Mouse (Mus musculus): Measurements from ENCODE around the gene Nrbp1. TPM values are rescaled to one million over a fixed set of nuclear protein-coding genes. Genes with fewer than 3 reads are reported as not detected.
A peak's percentile ranks its signal among the peaks of the same experiment; 100 is the strongest.

The Nrbp1 gene
- polyA plus RNA-seq, 1 experiment from 2014 or later: 140 TPM

DNA sequence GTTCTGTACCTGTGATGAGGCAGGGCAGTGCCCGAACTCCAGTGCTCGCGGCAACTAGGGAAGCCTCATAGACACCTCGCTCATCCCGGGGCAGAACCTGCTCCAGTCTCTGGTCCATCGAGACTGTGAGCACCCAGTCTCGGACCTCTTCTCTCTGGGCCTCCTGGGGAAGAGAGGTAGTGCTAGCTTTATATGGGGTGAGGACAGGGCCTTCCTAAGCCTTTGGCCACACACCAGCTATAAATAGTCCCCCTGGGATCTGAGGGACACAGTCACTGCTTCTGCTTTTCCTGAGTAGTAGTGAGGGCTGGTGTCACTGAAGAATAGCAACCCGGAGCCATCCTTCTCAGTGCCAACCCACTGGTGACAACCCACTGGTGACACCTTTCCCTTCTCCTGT, 13.1 kb downstream of the Nrbp1 start:
- peak overlapping the region; percentile 6; the same call in 1 of the 2 replicates for H3K4me3 ChIP-seq (ENCODE audit: low read length)
- ATAC-seq: no peak
- H3K36me3 ChIP-seq (ENCODE audit: control insufficient read depth, insufficient read depth, low read length): 0 out of 2 replicates have a peak, but pooled peaks cover 5% of the 10 kb centered on the region
- H3K9me3 ChIP-seq (ENCODE audit: control insufficient read depth, low read length): no peaks in the 10 kb centered on the region
- peaks cover 6% of the 10 kb centered on the region; the same call in 1 of the 2 replicates for H3K4me1 ChIP-seq (ENCODE audit: control insufficient read depth, insufficient read depth, low read length)
- H3K4me2 ChIP-seq (ENCODE audit: low read depth, low read length): peak overlapping the region; percentile 60
- no peaks in the 10 kb centered on the region for H3K27me3 ChIP-seq (replicated peaks; ENCODE audit: control insufficient read depth, insufficient read depth, low read length)
- 91% methylated on average over 8 of the region's 8 CpGs for WGBS
- H3K9ac ChIP-seq (ENCODE audit: low read depth, low read length): peak overlapping the region; percentile 0; the same call in 1 of the 2 replicates
- peak overlapping the region; percentile 84 for H3K27ac ChIP-seq (ENCODE audit: low read length)

DNA sequence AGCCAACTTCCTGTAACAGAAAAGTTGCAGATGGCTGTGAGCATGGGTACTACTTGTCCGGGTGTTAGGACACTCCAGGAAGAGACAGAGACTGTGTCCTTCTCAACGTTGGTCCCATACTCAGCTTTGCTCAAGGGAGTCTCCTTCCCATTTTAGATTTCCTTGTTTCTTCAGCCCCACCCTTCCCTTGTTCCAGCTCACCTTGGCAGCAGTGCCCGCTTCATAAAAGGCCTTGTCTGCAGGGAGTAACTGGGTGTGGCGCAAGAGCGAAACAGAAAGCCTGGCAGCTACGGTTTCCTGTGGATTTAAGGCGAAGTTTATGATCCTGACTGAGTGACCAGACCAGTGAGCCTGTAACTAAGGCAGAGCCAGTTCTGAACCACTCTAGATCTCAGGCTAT, 13.8 kb downstream of the Nrbp1 start:
- Histone ChIP-seq H3K9me3 (ENCODE audit: control insufficient read depth, low read length) (no peaks in the 10 kb centered on the region), H3K36me3 (ENCODE audit: control insufficient read depth, insufficient read depth, low read length) (0 out of 2 replicates have a peak, but pooled peaks cover 5% of the 10 kb centered on the region), H3K9ac (ENCODE audit: low read depth, low read length) (peak overlapping the region; percentile 0; the same call in 1 of the 2 replicates), H3K27ac (ENCODE audit: low read length) (peak overlapping the region; percentile 84), H3K4me1 (ENCODE audit: control insufficient read depth, insufficient read depth, low read length) (peaks cover 6% of the 10 kb centered on the region; the same call in 1 of the 2 replicates), H3K4me2 (ENCODE audit: low read depth, low read length) (peak overlapping the region; percentile 60), H3K27me3 (replicated peaks; ENCODE audit: control insufficient read depth, insufficient read depth, low read length) (no peaks in the 10 kb centered on the region), H3K4me3 (ENCODE audit: low read length) (peak overlapping the region; percentile 6; the same call in 1 of the 2 replicates)
- 52% methylated on average over 7 of the region's 7 CpGs for WGBS
- peak; percentile 64 for ATAC-seq

DNA sequence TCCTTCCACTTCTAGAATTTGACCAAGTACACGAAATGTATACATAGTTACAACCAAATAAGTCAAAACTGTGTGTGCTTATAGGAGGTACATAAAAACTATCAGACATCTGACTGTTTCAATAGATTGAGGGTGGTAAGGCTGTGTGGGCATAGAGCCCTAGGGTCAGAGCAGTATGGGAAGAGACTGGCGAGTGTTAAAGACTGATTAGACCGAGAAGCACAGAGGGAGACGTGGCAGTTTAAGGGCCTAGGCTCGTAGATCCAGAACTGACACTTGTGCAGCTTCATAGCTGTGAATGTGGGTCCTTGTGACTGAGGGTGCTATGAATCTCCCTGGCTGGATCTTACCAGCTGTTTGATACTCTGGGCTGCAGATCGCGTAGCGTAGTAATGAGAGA, 14.2 kb downstream of the Nrbp1 start:
- Histone ChIP-seq H3K4me2 (ENCODE audit: low read depth, low read length) (no peak overlapping the region), H3K4me1 (ENCODE audit: control insufficient read depth, insufficient read depth, low read length) (peaks cover 6% of the 10 kb centered on the region; the same call in 1 of the 2 replicates), H3K27me3 (replicated peaks; ENCODE audit: control insufficient read depth, insufficient read depth, low read length) (no peaks in the 10 kb centered on the region), H3K36me3 (ENCODE audit: control insufficient read depth, insufficient read depth, low read length) (0 out of 2 replicates have a peak, but pooled peaks cover 5% of the 10 kb centered on the region), H3K4me3 (ENCODE audit: low read length) (no peak overlapping the region), H3K27ac (ENCODE audit: low read length) (peak overlapping the region; percentile 84), H3K9ac (ENCODE audit: low read depth, low read length) (0 out of 2 replicates have a peak overlapping the region, but pooled peaks have one; percentile 0), H3K9me3 (ENCODE audit: control insufficient read depth, low read length) (no peaks in the 10 kb centered on the region)
- WGBS: 73% methylated on average over 8 of the region's 8 CpGs
- ATAC-seq: no peak

DNA sequence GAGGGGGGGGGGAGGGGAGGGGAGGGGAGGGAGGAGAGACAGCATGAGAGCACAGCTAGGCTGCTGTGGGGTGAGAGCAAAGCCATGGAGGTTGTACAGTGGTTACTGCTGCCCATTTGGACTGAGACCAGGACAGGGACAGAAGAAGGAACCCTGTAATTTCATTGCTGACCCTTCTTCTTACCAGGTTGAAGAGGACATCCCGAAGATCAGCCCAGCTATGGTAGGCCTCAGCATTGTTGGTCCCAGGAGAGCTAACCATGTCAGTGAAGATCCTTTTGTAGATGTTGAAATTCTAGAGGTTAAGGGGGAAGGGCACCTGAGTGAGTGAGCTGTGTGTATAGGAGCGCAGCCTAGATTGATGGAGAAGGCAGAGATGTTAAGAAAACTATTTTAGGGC, 14.7 kb downstream of the Nrbp1 start:
- Histone ChIP-seq H3K27ac (ENCODE audit: low read length) (no peak overlapping the region), H3K36me3 (ENCODE audit: control insufficient read depth, insufficient read depth, low read length) (0 out of 2 replicates have a peak, but pooled peaks cover 5% of the 10 kb centered on the region), H3K27me3 (replicated peaks; ENCODE audit: control insufficient read depth, insufficient read depth, low read length) (no peaks in the 10 kb centered on the region), H3K4me1 (ENCODE audit: control insufficient read depth, insufficient read depth, low read length) (peaks cover 6% of the 10 kb centered on the region; the same call in 1 of the 2 replicates), H3K4me2 (ENCODE audit: low read depth, low read length) (no peak overlapping the region), H3K4me3 (ENCODE audit: low read length) (no peak overlapping the region), H3K9ac (ENCODE audit: low read depth, low read length) (no peak overlapping the region), H3K9me3 (ENCODE audit: control insufficient read depth, low read length) (no peaks in the 10 kb centered on the region)
- 91% methylated on average over 2 of the region's 2 CpGs for WGBS
- no peak for ATAC-seq

DNA sequence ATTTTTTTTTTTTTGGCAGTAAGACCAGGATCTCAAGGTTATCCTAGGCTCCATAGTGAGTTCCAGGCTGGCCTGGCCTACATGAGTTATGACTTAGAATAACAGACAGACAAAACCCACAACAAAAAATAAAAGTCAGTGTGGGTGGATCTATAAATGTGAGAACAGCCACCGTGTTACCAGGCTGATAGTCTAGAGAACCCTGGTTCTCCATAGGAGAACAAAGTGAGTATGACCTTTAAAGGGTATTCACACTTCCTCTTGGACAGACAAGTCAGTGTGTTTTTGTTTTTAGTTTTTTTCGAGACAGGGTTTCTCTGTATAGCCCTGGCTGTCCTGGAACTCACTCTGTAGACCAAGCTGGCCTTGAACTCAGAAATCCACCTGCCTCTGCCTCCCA, 15.3 kb downstream of the Nrbp1 start:
- no peak overlapping the region for H3K4me2 ChIP-seq (ENCODE audit: low read depth, low read length)
- H3K27ac ChIP-seq (ENCODE audit: low read length): no peak overlapping the region
- H3K4me1 ChIP-seq (ENCODE audit: control insufficient read depth, insufficient read depth, low read length): peaks cover 6% of the 10 kb centered on the region; the same call in 1 of the 2 replicates
- ATAC-seq: no peak
- H3K36me3 ChIP-seq (ENCODE audit: control insufficient read depth, insufficient read depth, low read length): 0 out of 2 replicates have a peak, but pooled peaks cover 4% of the 10 kb centered on the region
- no peaks in the 10 kb centered on the region for H3K27me3 ChIP-seq (replicated peaks; ENCODE audit: control insufficient read depth, insufficient read depth, low read length)
- no peak overlapping the region for H3K9ac ChIP-seq (ENCODE audit: low read depth, low read length)
- no peaks in the 10 kb centered on the region for H3K9me3 ChIP-seq (ENCODE audit: control insufficient read depth, low read length)
- 83% methylated on average over 2 of the region's 2 CpGs for WGBS
- no peak overlapping the region for H3K4me3 ChIP-seq (ENCODE audit: low read length)

DNA sequence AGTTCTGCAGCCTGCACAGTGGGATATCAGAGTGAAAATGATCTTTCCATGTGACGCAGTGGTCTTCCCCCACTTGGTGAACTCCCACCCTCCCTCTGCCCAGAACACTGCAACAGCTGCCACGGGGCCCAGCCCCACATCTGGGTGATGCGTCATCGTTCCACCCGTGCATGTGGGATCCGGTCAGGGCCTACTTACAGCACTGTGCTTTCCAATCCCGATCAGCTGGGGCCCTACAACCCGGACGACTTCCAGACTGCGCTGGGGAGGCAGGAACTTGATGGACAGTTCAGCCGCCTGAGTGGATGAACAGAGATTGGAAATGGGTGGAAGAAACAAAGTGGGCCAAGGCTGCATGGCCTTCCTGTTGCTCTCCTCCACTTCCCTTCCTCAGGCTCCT, 17.0 kb downstream of the Nrbp1 start:
- H3K27me3 ChIP-seq (replicated peaks; ENCODE audit: control insufficient read depth, insufficient read depth, low read length): no peaks in the 10 kb centered on the region
- no peak overlapping the region for H3K27ac ChIP-seq (ENCODE audit: low read length)
- H3K4me1 ChIP-seq (ENCODE audit: control insufficient read depth, insufficient read depth, low read length): peaks cover 6% of the 10 kb centered on the region; the same call in 1 of the 2 replicates
- WGBS: 86% methylated on average over 11 of the region's 11 CpGs
- H3K4me2 ChIP-seq (ENCODE audit: low read depth, low read length): no peak overlapping the region
- no peaks in the 10 kb centered on the region for H3K36me3 ChIP-seq (ENCODE audit: control insufficient read depth, insufficient read depth, low read length)
- no peaks in the 10 kb centered on the region for H3K9me3 ChIP-seq (ENCODE audit: control insufficient read depth, low read length)
- no peak overlapping the region for H3K9ac ChIP-seq (ENCODE audit: low read depth, low read length)
- no peak overlapping the region for H3K4me3 ChIP-seq (ENCODE audit: low read length)
- no peak for ATAC-seq

DNA sequence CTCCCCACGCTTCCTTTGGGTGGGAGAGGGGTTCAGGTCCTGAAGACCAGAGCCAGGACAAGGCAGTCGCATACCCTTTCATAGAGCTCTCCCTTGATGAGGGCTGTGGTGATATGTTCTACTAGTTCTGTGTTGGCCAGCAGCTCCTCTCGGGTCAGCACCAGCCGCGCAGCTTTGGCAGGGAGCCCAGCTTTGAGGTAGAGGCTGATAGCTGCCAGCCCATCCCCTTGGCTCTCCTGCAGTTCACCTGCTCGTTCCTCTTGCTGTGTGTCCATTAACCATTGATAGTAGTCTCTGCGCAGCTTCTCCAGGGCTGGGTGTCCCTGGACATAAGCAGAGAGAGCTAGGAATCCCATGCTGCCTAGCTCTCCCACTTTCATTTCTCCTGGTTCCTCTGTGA, 25.4 kb downstream of the Nrbp1 start:
- Histone ChIP-seq H3K4me2 (ENCODE audit: low read depth, low read length) (no peak overlapping the region), H3K27me3 (replicated peaks; ENCODE audit: control insufficient read depth, insufficient read depth, low read length) (no peaks in the 10 kb centered on the region), H3K36me3 (ENCODE audit: control insufficient read depth, insufficient read depth, low read length) (peaks cover 6% of the 10 kb centered on the region; the same call in 1 of the 2 replicates), H3K27ac (ENCODE audit: low read length) (no peak overlapping the region), H3K4me1 (ENCODE audit: control insufficient read depth, insufficient read depth, low read length) (no peaks in the 10 kb centered on the region), H3K9ac (ENCODE audit: low read depth, low read length) (no peak overlapping the region), H3K4me3 (ENCODE audit: low read length) (no peak overlapping the region), H3K9me3 (ENCODE audit: control insufficient read depth, low read length) (no peaks in the 10 kb centered on the region)
- no peak for ATAC-seq
- WGBS: 87% methylated on average over 7 of the region's 7 CpGs

DNA sequence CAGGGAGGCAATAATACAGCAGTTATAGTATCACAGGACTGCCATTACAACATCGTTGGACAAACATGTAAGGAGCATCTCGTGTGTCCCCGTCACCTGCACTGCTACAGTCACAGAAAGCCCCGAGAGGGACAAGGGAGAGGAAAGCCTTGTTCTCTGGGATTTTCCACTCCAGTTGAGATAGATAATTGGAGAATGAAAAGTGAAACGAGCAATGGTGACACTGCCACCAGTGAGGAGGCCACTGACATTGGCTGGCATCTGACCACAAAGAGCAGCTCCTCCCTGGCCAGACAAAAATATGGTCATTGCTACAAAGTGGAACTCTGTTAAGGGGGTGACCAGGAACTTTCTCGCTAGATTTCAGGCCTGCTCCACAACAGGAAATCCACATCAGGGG, 27.0 kb downstream of the Nrbp1 start:
- no peaks in the 10 kb centered on the region for H3K9me3 ChIP-seq (ENCODE audit: control insufficient read depth, low read length)
- H3K4me3 ChIP-seq (ENCODE audit: low read length): no peak overlapping the region
- H3K9ac ChIP-seq (ENCODE audit: low read depth, low read length): no peak overlapping the region
- no peaks in the 10 kb centered on the region for H3K4me1 ChIP-seq (ENCODE audit: control insufficient read depth, insufficient read depth, low read length)
- H3K27me3 ChIP-seq (replicated peaks; ENCODE audit: control insufficient read depth, insufficient read depth, low read length): no peaks in the 10 kb centered on the region
- ATAC-seq: no peak
- H3K27ac ChIP-seq (ENCODE audit: low read length): no peak overlapping the region
- H3K4me2 ChIP-seq (ENCODE audit: low read depth, low read length): no peak overlapping the region
- 78% methylated on average over 6 of the region's 6 CpGs for WGBS
- H3K36me3 ChIP-seq (ENCODE audit: control insufficient read depth, insufficient read depth, low read length): peaks cover 6% of the 10 kb centered on the region; the same call in 1 of the 2 replicates

DNA sequence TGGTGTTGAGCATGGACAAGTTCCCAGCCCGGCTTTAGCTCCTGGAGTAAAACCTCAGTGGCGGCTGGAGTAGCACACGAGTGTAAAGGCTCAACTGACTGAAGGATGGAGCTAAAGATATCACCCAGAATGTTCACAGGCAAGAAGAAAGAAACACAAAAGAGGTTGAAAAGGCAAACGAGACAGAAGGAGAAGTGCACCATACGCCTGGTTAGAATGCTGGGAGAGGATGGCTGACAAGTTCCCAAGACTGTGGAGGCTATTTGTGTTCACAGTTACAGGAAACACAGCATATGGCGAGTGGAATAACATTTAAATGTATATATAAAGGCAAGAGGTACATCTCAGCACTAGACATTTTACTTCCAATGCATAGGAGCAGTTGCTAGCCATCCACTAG, 32.4 kb downstream of the Nrbp1 start:
- Histone ChIP-seq H3K36me3 (ENCODE audit: control insufficient read depth, insufficient read depth, low read length) (peaks cover 6% of the 10 kb centered on the region; the same call in 1 of the 2 replicates), H3K9ac (ENCODE audit: low read depth, low read length) (no peak overlapping the region)

More for the DNA sequence above, 32.4 kb downstream of the Nrbp1 start:
- Histone ChIP-seq H3K27me3 (replicated peaks; ENCODE audit: control insufficient read depth, insufficient read depth, low read length) (no peaks in the 10 kb centered on the region), H3K4me1 (ENCODE audit: control insufficient read depth, insufficient read depth, low read length) (no peaks in the 10 kb centered on the region), H3K27ac (ENCODE audit: low read length) (no peak overlapping the region), H3K4me2 (ENCODE audit: low read depth, low read length) (no peak overlapping the region), H3K4me3 (ENCODE audit: low read length) (no peak overlapping the region), H3K9me3 (ENCODE audit: control insufficient read depth, low read length) (no peaks in the 10 kb centered on the region)
- no peak for ATAC-seq
- 90% methylated on average over 6 of the region's 6 CpGs for WGBS
